Mouse (Mus musculus): ENCODE results near the gene Fgf4. TPM values are rescaled to one million over a fixed set of nuclear protein-coding genes. Genes with fewer than 3 reads are reported as not detected.

Gene Fgf4
- polyA plus RNA-seq, 1 experiment from 2014 or later: 0.15 TPM

DNA sequence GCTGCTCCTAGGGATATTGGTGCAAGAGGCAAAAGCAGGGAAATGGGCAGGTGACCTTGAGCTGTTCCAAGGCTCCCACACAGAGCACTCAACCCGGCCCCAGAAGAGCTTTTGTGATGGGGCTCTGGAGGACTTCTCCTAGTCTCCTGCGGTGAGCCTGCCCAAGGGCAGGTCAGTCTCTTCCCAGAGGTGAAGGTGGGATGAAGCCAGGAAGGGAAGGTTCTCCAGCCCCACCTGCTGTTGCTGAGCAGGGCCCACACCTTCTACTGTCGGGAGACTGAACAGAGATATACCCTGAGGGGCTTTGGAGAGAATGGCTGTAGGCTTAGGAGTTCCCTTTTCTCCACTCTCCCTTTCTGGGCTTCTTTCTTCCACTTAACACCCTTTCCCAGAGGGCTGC is 4.2 kb downstream of the Fgf4 start:
- 45% methylated on average over 3 of the region's 3 CpGs for whole genome bisulfite sequencing
- H3K4me2 ChIP-seq (replicated peaks): no peak overlapping the region
- H3K4me1 ChIP-seq: no peaks in the 10 kb centered on the region
- H3K4me3 ChIP-seq: no peak overlapping the region
- no peaks in the 10 kb centered on the region for H3K36me3 ChIP-seq
- no peaks in the 10 kb centered on the region for H3K9me3 ChIP-seq
- no peak for ATAC-seq (ENCODE audit: insufficient number of reproducible peaks, insufficient read depth, low FRiP score, low TSS enrichment)
- H3K27ac ChIP-seq: no peak overlapping the region
- no peak overlapping the region for H3K9ac ChIP-seq
- H3K27me3 ChIP-seq: 0 out of 2 replicates have a peak, but pooled peaks cover 9% of the 10 kb centered on the region

DNA sequence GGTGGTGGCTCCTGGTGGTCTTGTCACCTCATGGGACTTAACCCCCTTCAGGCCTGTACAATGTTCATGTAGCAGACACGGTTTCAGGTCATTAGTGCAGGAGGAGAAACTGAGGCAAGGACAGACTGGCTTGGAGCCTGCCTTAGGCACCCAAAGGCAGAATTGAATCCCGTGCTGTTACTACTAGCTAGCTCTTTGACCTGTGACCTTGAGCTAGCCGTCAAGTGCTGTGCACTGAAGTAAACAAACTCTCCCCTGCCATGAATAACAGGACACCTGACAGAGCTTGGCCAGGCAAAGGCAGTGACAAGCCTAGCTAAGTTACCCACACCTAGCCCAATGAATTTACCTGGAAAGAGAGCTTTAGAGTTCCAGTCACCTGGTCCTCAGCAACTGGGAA is 7.8 kb downstream of the Fgf4 start:
- no peak overlapping the region for H3K9ac ChIP-seq
- H3K36me3 ChIP-seq: no peaks in the 10 kb centered on the region
- peaks cover 33% of the 10 kb centered on the region for H3K27me3 ChIP-seq
- no peak overlapping the region for H3K4me2 ChIP-seq (replicated peaks)
- no peaks in the 10 kb centered on the region for H3K4me1 ChIP-seq
- no peak overlapping the region for H3K27ac ChIP-seq
- no peak overlapping the region for H3K4me3 ChIP-seq
- WGBS: 42% methylated on average over 3 of the region's 3 CpGs
- H3K9me3 ChIP-seq: no peaks in the 10 kb centered on the region
- ATAC-seq (ENCODE audit: insufficient number of reproducible peaks, insufficient read depth, low FRiP score, low TSS enrichment): no peak

DNA sequence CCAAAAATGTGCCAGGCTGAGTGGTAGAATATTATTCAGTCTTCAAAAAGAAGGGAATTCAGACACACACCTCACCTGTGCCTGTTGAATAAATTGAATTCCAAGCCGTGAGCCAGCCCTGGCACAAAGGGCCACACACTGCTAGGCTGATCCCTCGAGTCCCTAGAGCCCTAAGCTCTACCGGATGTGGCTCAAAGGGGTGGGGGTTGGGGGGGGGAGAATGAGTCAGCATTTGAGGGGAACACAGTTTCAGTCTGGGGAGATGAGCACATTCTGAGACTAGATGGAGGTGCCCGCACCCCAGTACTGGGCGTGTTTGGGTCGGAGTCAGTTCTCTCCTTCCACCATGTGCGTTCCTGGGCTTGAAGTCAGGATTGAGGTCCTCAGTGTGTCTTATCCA is 10.0 kb downstream of the Fgf4 start:
- 75% methylated on average over 7 of the region's 7 CpGs for WGBS
- ATAC-seq (ENCODE audit: insufficient number of reproducible peaks, insufficient read depth, low FRiP score, low TSS enrichment): no peak
- Histone ChIP-seq H3K4me3 (no peak overlapping the region), H3K9ac (no peak overlapping the region), H3K4me2 (replicated peaks) (no peak overlapping the region), H3K27ac (no peak overlapping the region), H3K36me3 (no peaks in the 10 kb centered on the region), H3K9me3 (no peaks in the 10 kb centered on the region), H3K4me1 (peaks cover 9% of the 10 kb centered on the region), H3K27me3 (peaks cover 50% of the 10 kb centered on the region)

DNA sequence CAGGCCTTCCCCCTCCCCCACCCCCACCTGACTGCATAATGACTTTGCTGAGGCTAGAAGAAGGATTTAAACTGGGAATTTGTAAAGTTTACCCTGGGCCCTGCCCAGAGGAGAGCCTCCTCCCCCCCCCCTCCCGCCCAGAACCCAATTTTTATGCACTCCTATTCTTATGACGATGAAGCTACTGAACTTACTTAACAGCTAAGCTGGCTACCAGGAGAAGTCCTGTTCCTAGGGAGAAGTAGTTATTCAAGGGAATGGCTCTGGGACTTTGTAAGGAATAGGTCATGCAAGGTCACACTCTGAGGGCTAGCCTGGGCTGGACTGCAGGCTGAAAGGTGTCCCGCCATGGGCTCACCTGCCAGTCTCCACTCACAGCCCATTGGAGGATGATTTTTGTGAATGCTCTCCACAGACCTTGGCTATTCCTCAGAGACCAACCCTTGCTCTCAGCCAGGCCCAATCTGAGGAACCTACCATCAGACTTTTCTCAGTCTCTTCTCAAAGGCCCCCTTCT is 10.7 kb downstream of the Fgf4 start:
- peaks cover 9% of the 10 kb centered on the region for H3K4me1 ChIP-seq
- peaks cover 57% of the 10 kb centered on the region for H3K27me3 ChIP-seq
- no peak overlapping the region for H3K9ac ChIP-seq
- no peak overlapping the region for H3K27ac ChIP-seq
- no peaks in the 10 kb centered on the region for H3K9me3 ChIP-seq
- no peak for ATAC-seq (ENCODE audit: insufficient number of reproducible peaks, insufficient read depth, low FRiP score, low TSS enrichment)
- H3K4me3 ChIP-seq: no peak overlapping the region
- no peaks in the 10 kb centered on the region for H3K36me3 ChIP-seq
- WGBS: 62% methylated on average over 3 of the region's 3 CpGs
- H3K4me2 ChIP-seq (replicated peaks): no peak overlapping the region

DNA sequence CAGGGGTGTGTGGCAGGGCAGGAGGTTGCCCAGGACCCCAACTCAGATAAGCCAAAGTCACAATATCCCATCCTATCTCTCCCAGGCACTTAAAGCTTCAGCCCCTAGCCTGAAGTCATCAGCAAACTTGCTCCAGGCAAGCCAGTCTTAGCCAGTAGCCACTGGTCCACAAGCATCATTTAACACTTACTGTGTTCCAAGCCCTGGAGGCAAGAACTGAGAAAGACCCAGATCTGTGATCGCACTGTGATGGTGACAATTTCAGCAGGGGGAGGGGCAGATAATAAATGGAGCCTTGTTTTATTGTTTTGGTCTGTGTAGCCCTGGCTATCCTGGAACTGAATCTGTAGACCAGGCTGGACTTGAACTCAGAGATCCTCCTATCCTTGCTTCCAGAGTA is 11.5 kb downstream of the Fgf4 start:
- no peak overlapping the region for H3K4me3 ChIP-seq
- ATAC-seq (ENCODE audit: insufficient number of reproducible peaks, insufficient read depth, low FRiP score, low TSS enrichment): no peak
- H3K9ac ChIP-seq: no peak overlapping the region
- H3K4me2 ChIP-seq (replicated peaks): no peak overlapping the region
- WGBS: 75% methylated on average over 1 of the region's 1 CpGs
- peaks cover 9% of the 10 kb centered on the region for H3K4me1 ChIP-seq
- peaks cover 65% of the 10 kb centered on the region for H3K27me3 ChIP-seq
- H3K27ac ChIP-seq: no peak overlapping the region
- H3K36me3 ChIP-seq: no peaks in the 10 kb centered on the region
- H3K9me3 ChIP-seq: no peaks in the 10 kb centered on the region

DNA sequence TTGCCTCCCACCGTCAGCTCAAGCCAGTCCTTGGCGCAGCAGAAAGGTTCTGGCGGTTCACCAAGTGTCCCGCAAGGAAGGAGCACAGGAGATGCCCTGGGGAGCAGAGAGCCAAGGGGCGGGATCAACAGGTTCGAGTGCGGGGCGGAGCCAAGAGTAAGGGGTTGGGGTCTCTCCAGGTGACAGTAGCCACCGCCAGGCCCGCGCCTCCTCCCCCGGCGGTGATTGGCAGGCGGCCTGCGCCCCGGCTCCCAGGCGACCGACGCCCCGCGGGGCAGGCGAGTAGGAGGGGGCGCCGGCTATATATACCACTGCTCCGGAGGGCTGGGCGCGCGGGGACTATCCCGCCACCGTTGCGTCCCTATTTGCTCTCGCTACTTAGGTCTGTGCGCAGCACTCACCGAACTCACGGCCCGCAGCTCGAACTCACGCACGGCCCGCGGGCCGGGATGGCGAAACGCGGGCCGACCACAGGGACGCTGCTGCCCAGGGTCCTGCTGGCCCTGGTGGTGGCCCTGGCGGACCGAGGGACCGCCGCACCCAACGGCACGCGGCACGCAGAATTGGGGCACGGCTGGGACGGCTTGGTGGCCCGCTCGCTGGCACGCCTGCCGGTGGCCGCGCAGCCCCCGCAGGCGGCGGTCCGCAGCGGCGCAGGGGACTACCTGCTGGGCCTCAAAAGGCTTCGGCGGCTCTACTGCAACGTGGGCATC is 14.0 kb downstream of the Fgf4 start:
- peaks cover 85% of the 10 kb centered on the region for H3K27me3 ChIP-seq
- H3K36me3 ChIP-seq: no peaks in the 10 kb centered on the region
- peak overlapping the region; percentile 40 for H3K4me2 ChIP-seq (replicated peaks)
- H3K9me3 ChIP-seq: no peaks in the 10 kb centered on the region
- peak overlapping the region; percentile 28 for H3K4me3 ChIP-seq
- H3K27ac ChIP-seq: no peak overlapping the region
- peak; percentile 37; the same call in 1 of the 2 replicates for ATAC-seq (ENCODE audit: insufficient number of reproducible peaks, insufficient read depth, low FRiP score, low TSS enrichment)
- no peak overlapping the region for H3K9ac ChIP-seq
- WGBS: 1% methylated on average over 71 of the region's 72 CpGs
- H3K4me1 ChIP-seq: peaks cover 9% of the 10 kb centered on the region

DNA sequence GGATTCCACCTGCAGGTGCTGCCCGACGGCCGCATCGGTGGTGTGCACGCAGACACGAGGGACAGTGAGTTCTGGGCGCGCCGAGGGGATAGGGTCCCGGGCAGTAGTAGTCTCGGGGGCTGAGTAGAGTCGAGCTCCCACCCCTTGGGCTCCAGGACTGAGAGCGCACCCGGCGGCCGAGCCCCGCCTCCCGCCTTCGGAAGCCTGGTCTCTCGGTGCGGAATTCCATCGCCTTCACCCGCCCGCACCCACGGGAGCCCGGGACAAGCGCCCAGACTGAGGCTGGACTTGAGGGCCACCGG is 14.6 kb downstream of the Fgf4 start:
- peak overlapping the region; percentile 40 for H3K4me2 ChIP-seq (replicated peaks)
- H3K27me3 ChIP-seq: peaks cover 90% of the 10 kb centered on the region
- no peak overlapping the region for H3K27ac ChIP-seq
- H3K36me3 ChIP-seq: no peaks in the 10 kb centered on the region
- no peaks in the 10 kb centered on the region for H3K9me3 ChIP-seq
- H3K4me3 ChIP-seq: peak overlapping the region; percentile 28
- no peak for ATAC-seq (ENCODE audit: insufficient number of reproducible peaks, insufficient read depth, low FRiP score, low TSS enrichment)
- no peak overlapping the region for H3K9ac ChIP-seq
- WGBS: under 1% methylated on average over 28 of the region's 28 CpGs
- peaks cover 9% of the 10 kb centered on the region for H3K4me1 ChIP-seq

DNA sequence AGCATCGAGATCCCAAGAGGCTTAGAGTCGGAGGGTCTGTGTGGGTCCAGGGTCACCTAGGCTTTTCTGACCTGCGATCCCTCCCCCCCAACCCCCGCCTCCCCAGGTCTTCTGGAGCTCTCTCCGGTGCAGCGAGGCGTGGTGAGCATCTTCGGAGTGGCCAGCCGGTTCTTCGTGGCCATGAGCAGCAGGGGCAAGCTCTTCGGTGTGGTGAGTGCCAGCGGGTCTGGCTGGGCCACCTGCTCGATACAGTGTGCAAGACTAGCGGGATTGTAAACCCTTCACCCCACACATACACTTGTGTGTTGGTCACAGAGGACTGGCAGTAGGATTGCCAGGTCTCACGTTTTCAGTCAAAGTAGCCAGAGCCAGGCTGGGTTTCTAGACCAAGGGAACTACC is 15.0 kb downstream of the Fgf4 start:
- Histone ChIP-seq H3K9me3 (no peaks in the 10 kb centered on the region), H3K4me1 (peaks cover 9% of the 10 kb centered on the region), H3K9ac (no peak overlapping the region), H3K36me3 (no peaks in the 10 kb centered on the region), H3K27me3 (peaks cover 94% of the 10 kb centered on the region), H3K27ac (no peak overlapping the region), H3K4me3 (peak overlapping the region; percentile 28; the same call in 1 of the 2 replicates), H3K4me2 (replicated peaks) (peak overlapping the region; percentile 40)
- no peak for ATAC-seq (ENCODE audit: insufficient number of reproducible peaks, insufficient read depth, low FRiP score, low TSS enrichment)
- WGBS: 2% methylated on average over 15 of the region's 15 CpGs

DNA sequence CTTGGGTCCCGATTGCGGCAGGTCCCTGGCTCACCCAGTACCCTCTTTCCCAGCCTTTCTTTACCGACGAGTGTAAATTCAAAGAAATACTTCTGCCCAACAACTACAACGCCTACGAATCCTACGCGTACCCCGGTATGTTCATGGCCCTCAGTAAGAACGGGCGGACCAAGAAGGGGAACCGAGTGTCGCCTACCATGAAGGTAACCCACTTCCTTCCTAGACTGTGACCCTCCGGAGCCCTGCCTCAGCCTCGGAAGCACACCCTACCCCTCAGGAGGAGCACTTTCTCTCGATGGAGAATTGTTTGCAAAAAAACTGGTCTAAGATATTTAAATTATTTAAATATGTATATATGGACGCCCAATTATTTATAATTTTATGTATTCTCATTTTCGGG is 15.5 kb downstream of the Fgf4 start:
- Histone ChIP-seq H3K36me3 (no peaks in the 10 kb centered on the region), H3K9ac (no peak overlapping the region), H3K4me1 (peaks cover 9% of the 10 kb centered on the region), H3K9me3 (no peaks in the 10 kb centered on the region), H3K27ac (no peak overlapping the region), H3K27me3 (peaks cover 94% of the 10 kb centered on the region), H3K4me2 (replicated peaks) (no peak overlapping the region), H3K4me3 (no peak overlapping the region)
- WGBS: 2% methylated on average over 18 of the region's 18 CpGs
- ATAC-seq (ENCODE audit: insufficient number of reproducible peaks, insufficient read depth, low FRiP score, low TSS enrichment): no peak

DNA sequence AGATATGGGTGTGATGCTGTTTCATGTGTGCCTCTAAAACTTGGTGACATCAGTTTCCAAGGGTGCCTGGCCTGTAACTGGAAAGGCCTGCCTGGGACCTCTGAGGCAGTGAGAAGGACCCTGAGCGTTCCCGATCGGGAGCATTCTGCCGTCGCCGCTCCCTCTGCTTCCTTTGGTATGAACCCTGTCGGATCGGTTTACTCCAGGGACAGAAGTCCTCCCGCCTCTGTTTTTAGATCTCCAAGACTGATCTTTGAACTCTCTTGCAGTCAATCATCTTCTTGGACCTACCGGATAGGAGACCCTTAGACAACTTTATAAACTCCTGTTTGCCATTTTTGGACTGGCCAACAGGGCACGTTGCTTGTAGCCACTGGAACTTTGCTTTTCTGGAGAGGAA is 16.0 kb downstream of the Fgf4 start:
- Histone ChIP-seq H3K27ac (no peak overlapping the region), H3K9me3 (no peaks in the 10 kb centered on the region), H3K4me2 (replicated peaks) (no peak overlapping the region), H3K9ac (no peak overlapping the region), H3K27me3 (peaks cover 89% of the 10 kb centered on the region), H3K36me3 (no peaks in the 10 kb centered on the region), H3K4me3 (no peak overlapping the region), H3K4me1 (peaks cover 9% of the 10 kb centered on the region)
- no peak for ATAC-seq (ENCODE audit: insufficient number of reproducible peaks, insufficient read depth, low FRiP score, low TSS enrichment)
- 1% methylated on average over 11 of the region's 11 CpGs for WGBS

DNA sequence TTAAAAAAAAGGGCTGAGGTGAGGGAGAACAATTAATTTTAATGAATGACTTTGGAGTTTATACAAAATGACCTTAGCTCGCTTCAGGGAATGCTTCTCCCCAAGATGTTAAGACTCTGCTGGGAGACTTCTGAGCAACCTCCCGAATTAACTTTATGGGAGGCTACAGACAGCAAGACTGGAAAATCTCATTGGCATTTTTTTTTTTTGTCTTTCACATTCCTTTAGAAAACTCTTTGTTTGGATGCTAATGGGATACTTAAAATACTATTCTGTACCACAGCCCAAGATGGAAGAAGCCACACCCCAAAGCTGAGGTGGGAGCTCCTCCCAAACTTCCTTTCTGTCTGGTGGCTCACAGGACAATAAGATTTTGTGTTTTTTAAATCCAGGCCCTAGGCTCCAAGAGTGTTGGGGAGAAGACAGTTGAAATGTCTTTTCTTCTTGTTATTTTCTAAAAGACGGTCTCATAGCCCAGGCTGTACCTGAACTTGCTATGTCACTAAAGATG is 17.0 kb downstream of the Fgf4 start:
- no peaks in the 10 kb centered on the region for H3K9me3 ChIP-seq
- H3K4me1 ChIP-seq: peaks cover 9% of the 10 kb centered on the region
- H3K27me3 ChIP-seq: peaks cover 82% of the 10 kb centered on the region
- 35% methylated on average over 3 of the region's 3 CpGs for WGBS
- no peak overlapping the region for H3K9ac ChIP-seq
- no peaks in the 10 kb centered on the region for H3K36me3 ChIP-seq
- H3K27ac ChIP-seq: no peak overlapping the region
- no peak overlapping the region for H3K4me2 ChIP-seq (replicated peaks)
- no peak for ATAC-seq (ENCODE audit: insufficient number of reproducible peaks, insufficient read depth, low FRiP score, low TSS enrichment)
- no peak overlapping the region for H3K4me3 ChIP-seq

DNA sequence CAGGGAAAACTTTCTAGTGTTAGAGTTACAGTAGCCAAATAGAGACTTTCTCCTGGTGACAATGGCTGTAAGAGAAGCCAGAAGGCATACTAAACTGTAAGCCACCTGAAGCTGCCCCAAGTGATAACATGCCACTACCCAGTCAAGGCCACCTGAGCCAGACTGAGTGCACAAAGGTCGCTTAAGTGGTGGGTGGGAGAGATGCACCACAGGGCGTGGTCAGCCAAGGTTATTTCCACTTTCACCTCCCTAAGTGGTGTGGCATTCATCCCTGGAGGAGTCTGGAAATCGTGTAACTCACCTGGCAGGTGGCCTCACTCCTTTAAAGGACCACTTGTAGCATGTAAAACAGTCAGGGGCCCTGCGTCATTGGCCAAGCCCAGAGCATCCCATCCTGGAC is 20.0 kb downstream of the Fgf4 start:
- ATAC-seq (ENCODE audit: insufficient number of reproducible peaks, insufficient read depth, low FRiP score, low TSS enrichment): no peak
- Histone ChIP-seq H3K9ac (no peak overlapping the region), H3K4me3 (no peak overlapping the region), H3K27ac (no peak overlapping the region), H3K9me3 (no peaks in the 10 kb centered on the region), H3K27me3 (peaks cover 52% of the 10 kb centered on the region), H3K4me2 (replicated peaks) (no peak overlapping the region), H3K36me3 (no peaks in the 10 kb centered on the region), H3K4me1 (no peaks in the 10 kb centered on the region)
- WGBS: 68% methylated on average over 4 of the region's 4 CpGs

All from embryonic facial prominence, embryonic 12.5 days (tissue).